Mouse (Mus musculus): ENCODE results near the gene Fyn.

The Fyn gene

DNA sequence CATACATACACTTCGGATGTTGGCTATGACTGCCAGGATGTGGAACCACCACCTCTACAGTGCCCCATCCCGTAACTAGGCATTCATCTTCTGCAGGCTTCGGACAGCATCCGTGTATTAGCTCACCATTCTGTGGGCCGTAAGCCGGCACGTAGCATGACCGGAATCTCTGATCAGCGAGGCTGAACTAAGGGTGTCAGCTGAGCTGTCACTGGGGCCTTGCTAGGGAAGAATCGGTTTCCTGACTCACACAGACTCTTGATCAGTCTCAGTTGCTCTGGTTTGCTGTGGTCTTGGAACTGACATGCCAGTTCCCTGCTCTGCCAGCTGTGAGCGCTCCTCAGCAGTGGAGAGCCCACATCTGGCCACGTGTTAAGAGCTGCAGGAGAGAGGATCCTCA is 137.7 kb downstream of the Fyn start:
- no peak for DNase-seq (ENCODE audit: low spot score in 2 of 2)

DNA sequence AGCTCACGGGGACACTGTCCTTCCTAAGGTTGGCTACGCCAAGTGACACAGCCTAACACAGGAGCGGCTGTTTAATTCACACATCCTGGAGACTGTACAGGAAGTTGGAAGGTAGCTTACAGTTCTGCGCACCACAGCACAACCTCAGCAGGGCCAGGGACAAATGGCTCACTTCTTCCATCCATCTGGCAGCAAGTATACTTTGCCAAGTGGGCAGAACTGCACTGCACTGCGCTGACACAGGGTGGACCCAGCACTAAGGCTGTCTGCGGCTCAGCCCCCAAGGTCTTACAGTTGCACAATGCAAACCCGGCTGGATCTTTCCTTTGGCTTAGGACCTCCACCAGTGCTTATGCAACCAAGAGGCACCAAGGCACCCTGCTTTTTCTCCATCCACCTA is 138.2 kb downstream of the Fyn start:
- DNase-seq (ENCODE audit: low spot score in 2 of 2) = no peak

DNA sequence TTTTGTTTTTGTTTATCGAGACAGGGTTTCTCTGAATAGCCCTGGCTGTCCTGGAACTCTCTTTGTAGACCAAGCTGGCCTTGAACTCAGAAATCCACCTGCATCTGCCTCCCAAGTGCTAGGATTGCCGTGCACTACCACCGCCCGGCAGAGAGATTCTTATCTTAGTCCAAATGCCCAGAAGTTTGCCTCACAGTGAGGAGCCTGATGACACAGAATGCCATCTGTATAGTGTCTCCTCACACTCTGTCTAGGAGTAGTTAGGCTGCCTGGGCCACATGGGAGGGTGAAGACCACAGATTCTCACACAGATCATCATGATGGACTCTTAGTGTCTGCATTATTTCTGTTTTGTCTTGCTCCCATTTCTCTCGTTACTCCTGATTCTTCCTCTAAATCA is 140.1 kb downstream of the Fyn start:
- DNase-seq (ENCODE audit: low spot score in 2 of 2) = no peak

DNA sequence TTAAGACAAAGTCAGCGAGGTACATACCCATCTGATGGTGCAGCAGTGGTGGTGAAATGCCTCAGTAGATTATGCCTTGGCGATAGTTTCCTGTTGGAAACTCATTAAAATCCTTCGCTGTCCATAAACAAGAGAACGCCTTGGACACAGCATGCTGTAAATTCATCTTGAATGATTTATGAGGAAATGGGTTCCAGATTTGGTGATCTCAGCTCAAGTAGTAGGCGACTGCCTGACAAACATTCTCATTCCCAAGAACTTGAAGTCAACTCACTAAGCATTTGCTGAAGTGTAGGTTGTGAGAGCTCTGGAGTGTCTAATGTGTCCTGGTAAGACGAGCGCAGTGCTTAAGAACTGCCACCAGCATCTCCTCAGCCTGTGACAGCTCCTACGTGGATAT is 141.3 kb downstream of the Fyn start:
- DNase-seq (ENCODE audit: low spot score in 2 of 2) = no peak

DNA sequence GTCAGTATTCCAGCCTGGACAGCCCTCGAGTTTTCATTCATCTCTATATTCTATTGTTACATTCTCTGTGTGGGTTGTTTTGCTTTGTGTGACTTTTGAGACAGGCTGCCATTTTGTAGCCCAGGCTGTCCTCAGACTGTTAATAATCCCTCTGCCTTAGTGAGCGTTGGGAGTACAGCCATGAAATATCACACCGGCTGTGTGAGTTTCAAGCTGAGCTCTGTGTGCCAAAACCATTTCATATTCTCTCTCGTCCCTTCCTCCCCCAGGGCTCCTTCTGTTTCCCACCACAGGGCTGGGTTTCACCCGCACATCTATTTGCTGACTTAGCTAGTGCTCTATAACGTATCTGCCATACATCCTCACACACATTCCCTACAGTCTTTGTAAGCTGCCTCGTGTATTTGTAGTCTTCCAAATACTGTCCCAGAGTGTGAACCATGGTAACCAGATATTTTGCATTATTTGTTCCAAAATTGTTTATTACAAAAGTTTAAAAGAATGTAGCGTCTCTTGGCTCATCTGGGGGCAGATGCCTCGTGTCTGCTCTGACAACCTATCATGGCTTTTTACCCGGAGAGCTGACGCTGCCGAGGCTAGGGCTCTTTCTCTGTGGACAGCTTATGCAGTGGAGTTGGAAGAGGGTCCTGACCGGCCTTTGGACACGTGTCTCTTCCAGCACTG is 144.1 kb downstream of the Fyn start:
- no peak for DNase-seq (ENCODE audit: low spot score in 2 of 2)

DNA sequence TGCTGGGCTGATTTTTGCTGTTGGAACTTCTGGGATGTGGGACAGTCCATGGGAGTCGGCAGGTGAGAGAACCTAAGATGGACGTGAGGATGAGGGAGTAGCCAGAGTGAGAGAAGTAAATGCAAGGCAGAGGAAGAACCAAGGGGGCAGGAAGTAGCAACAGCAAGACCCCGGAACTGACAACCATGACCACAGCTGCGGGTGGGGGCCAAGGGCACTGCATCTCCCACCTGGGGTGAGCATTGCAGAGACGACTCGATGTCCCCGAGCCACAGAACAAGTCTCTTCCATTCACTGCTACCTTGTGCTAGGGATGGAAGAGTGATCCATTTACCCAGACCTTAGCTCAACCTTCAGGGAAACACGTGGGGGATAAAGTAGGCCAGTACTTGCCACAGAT is 146.3 kb downstream of the Fyn start:
- DNase-seq (ENCODE audit: low spot score in 2 of 2) = no peak

DNA sequence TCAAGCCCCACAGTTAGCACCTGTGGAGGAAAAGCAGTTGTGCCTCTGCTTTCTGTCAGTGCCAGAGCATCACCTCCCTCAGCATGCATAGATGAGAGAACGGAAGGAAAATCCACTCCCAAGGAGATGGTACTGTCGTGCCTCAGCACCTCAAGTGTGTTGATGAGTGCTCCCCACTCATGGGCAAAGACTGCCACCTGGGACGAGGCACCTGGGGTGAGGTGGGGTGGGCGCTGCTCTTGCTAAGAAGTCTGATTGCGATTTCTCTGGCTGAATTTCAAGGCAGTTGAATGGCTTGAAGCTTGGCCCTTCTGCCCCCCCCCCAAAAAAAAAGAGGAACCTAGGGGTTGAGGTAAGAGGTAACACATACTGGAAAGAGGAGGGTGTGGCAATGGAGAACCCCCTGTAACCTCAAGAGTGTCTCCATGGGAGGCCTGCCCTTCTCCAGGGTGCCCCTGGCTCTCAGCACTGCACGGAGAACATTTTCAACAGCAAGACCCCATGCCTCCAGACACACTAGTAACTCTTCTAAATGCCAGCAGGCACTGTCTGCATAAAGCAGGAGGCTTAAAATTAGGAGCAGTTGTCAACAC is 148.0 kb downstream of the Fyn start:
- DNase-seq (ENCODE audit: low spot score in 2 of 2) = no peak

DNA sequence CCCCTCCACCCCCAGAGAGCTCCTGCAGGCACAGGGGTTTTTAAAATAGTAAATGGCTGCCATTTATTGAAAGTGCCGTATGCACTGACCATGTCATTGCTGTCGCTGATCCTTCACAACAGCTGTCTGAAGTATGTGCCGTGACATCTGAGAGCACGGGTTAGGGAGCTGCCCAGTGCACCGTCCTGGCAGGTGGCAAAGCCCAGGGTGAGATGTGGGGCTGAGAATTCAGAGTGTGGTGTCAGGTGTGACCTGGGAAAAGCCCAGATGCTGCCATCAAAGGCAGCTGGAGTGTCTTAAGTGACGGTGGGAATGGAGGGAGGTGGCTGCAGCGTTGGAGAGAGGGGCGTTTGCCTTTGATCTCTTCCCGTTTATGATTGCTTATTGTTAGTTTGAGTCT is 148.7 kb downstream of the Fyn start:
- DNase-seq (ENCODE audit: low spot score in 2 of 2) = no peak

DNA sequence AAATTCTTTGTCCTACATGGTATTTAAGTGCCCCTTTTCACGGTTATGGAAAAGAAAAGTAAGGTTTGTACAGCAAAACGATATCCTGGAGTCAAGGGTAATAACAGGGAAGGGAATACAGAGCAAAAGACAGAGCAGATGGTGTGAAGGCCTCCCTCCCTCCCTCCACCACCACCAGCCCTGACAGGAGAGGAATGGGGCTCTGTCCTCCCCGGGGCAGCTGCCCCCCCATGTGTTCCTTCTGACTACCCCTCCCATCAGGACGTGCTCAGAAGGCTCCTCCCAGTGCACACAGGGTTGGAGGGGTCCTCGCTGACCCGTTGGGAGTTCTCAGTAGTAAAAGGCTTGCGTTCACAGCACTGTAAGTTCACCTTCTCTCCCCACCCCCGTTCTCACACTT is 149.6 kb downstream of the Fyn start:
- DNase-seq (ENCODE audit: low spot score in 2 of 2) = no peak

DNA sequence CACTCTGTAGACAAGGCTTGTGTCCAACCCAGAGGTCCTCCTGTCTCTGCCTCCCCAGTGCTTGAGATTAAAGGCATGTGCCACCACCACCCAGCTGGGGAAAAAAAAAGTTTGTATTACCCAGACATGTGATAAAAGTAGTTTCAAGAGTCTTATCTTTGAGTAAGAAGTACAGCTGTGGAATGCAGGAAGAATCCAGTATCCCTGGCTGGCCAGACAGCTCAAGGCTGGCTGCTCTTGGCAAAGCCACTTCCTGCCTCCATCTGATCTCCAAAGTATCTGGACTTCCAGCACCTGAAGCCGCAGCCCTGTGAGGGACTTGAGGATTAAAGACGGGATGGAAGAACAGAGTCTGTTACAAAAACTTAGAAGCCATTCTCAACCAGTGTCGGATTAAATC is 150.2 kb downstream of the Fyn start:
- DNase-seq (ENCODE audit: low spot score in 2 of 2) = no peak

DNA sequence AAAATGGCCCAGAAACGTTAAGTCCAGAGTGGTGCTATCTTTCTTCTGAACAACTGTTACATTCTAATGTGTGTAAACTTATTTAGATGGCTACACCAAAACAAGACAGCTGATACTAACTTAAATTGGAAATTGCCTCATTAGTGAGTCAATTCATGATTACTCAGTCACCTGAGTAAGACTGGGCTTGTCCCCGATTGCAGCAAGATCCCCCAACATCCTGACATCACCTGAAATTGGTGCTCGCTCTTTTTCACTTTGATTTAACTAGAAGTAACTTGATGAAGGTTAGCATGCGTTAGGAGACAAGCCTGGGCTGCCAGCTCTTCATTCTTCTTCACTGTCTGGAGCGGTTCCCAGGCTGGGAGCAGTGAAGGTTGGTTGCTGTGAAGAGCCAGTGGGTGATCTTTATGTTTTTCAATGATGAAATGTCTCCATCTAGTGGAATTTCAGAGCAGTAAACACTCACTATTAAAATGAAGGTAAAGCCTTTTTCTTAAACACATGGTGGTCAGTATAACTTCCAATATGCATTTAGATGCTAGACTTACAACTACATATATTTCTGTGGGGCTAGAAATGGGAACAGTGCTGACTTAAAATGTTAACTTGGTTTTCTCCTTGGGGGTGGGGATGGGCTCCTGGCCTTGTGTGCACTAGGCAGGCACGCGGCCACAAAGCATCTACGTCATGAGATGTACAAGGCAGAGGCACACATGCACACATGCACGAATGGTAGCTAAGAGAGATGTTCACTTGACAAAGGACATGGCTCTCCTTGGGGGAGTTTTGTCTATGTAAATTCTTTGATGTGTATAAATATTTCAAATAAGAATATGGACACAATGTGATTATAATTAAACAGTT is 151.7 kb downstream of the Fyn start:
- peak in 1 of 2 experiments; percentile 61 for DNase-seq (ENCODE audit: low spot score in 2 of 2)

DNA sequence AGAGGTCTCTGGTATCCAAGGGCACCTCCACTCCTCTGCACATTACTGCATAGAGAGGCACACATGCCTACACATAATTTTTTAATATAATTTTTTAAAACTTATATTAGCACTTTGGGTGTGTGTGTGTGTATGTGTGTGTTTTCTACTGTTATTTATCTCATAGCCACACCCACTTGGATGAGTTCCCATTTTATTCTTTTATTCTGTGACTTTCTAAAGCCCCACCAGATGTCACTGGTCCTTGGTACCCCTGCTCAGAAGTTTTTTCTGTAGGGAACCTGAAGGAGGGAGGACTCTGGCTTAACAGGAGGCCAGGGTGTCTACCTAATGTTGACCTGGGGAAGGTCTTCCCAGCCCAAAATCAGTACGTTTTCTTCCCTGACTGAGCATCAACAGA is 152.7 kb downstream of the Fyn start:
- no peak for DNase-seq (ENCODE audit: low spot score in 2 of 2)

DNA sequence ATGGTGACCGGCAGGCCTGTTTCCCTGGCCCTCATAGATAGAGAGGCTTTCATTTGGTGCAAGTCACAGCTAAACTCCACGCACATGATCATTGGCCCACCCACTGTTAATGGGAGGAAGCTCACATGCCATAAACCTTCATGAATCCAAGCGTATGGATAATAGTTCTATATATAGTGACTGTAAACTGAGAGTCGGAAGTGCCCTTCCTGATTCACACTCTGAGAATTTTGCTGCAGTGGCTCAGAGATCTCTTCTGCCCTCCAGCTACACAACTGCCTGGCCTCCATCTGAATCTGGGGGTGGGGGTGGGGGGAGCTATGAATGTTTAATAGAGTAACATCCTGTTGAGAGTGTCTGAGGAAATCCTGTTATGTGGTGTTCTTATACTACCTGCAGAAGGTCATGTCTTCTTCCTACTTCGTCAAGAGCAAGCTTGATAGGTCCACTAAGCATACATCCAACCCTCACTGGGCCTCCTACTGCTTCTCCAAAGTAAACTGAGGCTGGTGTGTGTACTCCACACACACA is 153.3 kb downstream of the Fyn start:
- no peak for DNase-seq (ENCODE audit: low spot score in 2 of 2)

DNA sequence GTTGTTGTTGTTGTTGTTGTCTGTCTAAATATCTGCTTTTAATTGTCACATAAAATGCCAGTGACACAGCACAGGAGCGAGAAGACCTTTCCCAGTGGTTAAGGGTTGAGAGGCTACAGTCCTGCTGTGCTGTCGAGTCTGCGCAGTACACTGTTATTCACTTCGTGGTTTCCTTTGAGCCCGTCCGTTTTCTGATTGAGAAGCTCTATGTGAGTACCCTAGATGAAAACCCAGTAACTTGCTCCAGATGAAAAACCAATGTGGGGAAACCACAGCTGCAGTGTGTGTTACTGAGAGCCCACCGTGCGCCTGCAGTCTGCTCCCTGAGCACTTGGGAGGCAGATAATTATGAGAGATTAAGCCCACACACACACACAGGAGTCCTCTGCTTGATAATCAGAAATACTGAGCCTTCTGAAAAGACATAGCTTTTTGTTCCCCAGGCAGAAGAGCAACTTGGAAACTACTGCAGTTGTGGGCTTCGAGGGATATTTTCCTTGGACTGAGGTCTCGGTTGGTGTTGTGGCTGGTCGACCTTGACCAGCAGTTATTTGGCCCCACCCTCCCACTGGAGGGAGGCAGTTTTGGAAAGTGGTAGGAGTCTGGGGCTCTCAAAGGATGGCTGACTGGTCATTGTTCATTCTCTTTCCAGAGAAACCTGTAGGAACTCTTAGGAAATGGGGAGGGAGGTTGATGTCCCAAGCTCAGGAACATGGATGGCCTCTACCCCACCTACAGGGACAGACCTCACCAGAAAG is 154.4 kb downstream of the Fyn start:
- DNase-seq (ENCODE audit: low spot score in 2 of 2) = no peak

DNA sequence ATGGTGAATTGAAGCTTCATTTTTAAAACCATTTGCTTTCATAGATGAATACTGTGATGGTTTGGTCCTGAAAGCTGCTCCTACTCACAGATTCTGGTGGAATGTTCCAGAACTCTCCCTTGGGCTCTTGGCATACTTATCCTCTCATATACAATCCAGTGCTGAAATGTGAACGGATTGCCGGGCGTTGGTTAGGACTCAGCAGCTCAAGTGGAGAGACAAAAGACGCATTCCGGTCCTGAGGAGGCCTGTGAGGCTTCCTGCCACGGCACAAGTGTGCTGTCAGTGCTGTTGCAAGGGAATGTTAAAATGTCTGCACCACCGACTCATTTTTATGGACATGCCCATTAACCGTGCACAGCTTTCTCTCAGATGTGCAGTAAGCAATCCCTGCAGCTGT is 155.7 kb downstream of the Fyn start:
- DNase-seq (ENCODE audit: low spot score in 2 of 2) = no peak

DNA sequence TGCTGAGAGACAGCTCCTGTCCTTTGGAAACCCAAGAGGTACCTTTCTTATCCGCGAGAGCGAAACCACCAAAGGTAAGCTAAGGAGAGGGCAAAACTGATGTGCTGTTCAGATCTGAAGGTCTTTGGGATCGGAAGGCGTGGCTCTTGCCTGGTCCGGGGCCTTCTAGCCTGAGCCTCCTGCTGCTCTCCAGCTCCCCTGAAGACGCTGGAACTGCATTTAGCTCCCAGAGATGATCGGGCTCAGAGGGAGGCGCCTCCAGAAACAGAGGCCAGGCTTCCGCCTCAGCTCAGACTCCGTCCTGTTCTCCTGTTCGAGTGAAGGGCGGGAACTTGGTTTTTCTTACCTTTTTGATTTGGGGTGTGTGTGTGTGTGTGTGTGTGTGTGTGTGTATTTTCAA is 156.8 kb downstream of the Fyn start:
- no peak for DNase-seq (ENCODE audit: low spot score in 2 of 2)

DNA sequence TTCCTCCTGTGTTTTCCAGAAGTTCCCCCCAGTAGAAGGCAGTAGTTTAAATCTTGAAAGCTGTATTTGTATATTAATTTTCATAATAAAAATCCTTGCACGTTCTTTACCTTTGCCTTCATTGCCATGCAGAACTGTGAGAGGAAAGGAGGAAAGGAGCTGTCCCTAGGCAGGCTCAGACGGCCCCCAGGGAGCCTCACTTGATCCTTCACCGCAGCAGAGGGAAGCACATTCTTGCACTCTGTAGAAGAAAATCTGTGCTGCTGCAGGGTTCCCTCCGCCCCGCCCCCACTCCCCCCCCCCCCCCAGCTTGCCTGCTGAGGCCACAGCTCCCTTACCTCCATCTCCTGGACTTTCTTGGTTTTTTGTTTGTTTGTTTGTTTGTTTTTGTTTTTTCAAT is 158.5 kb downstream of the Fyn start:
- DNase-seq (ENCODE audit: low spot score in 2 of 2) = no peak

DNA sequence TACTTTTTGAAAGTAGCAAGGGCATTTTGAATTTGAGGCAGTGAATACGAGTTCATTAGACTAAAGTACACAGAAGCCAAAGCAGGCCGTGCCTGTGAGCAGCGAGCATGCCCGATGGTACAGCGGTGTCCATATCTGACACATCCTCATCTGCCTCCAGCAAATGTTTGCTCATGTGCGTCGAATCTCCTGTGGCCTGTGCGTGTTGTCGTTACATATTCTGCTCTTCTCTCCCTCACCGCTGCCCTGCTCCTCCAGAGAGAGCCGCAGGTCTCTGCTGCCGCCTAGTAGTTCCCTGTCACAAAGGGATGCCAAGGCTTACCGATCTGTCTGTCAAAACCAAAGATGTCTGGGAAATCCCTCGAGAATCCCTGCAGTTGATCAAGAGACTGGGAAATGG is 160.5 kb downstream of the Fyn start:
- DNase-seq (ENCODE audit: low spot score in 2 of 2) = no peak

DNA sequence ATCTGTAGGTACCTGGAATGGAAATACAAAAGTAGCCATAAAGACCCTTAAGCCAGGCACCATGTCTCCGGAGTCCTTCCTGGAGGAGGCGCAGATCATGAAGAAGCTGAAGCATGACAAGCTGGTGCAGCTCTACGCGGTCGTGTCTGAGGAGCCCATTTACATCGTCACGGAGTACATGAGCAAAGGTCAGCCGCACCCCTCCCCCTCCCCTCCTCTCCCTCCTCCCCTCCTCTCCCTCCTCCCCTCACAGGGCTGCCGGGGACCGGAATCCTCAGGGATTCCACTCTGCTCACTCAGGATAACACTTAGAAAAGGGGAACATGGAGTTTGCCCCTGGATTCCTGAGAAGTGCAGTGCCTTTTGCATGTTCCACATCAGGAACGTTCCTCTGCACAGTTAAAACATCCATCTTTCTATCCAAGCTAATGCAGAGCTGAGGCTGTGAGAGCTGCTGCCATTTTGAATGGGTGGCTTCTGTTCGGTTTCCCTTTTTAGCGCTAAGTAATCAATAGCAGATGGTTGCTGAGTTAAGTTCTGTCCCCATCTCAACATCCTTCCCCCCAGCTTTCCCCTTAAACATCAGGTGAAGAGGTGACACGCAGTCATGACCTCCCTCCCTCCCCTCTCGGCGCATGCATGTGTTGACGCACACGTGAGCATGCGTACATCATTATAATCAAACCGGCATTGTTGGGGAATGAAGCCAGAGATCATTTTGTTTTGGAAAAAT is 163.5 kb downstream of the Fyn start:
- no peak for DNase-seq (ENCODE audit: low spot score in 2 of 2)

DNA sequence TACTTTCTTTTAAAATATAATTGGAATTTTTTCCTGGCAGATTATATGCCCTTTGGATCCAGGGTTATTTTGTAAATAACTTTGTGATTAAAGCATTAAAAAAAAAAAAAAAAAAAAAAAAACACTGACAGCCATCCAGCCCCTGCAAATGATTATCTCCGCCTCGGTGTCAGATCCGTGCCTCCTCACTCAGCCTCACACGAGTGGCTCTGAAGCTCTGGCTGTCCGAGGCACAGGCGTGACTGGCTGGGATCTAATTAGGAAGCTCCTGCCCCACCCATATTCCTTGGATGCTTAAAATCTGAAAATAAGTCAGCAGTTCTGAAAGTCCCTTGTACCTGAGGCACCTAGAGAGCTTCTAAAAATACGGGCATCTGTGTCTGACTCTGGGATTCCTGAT is 164.2 kb downstream of the Fyn start:
- DNase-seq (ENCODE audit: low spot score in 2 of 2) = no peak

DNA sequence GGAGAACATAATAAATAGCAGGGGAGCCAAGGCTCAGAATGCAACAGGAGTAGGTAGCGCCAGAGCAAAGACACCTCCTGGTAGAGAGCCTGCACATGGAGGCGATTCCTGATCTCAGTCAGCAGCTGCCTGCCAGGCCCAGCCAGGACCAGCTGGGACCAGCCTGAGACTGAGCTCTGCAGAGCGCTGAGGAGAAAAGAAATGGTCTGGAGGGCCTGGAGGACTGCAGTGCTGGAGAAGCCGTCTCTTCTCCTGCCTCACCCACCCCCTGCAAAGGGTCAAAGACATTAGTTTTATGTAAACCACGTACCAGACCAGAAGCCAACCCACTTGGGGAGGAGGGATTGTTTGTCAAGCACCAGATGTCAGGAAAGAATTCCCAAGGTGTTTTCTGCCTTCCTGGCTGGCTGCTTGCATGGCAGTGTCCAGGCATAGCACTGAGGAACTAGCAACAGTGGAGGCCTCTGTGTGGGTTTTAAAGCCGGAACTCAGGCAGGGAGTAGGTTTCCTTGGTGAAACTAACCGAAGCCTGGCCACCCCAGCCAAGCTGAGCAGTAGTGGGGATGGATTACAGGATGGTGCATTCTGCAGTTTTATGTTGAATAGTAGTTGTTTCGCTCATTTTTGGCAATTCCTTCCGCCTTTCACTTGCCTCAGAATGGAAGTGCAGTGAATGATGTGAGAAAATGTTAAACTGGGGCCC is 165.8 kb downstream of the Fyn start:
- no peak for DNase-seq (ENCODE audit: low spot score in 2 of 2)
